Mouse (Mus musculus) hindbrain, postnatal 0 days (tissue): ENCODE data around the gene Sec23a. TPM values are rescaled to one million over a fixed set of nuclear protein-coding genes. Genes with fewer than 3 reads are reported as not detected.
"Not testable (repeated sequence)": the region's sequence is repeated elsewhere in the genome, so short reads cannot be mapped to it uniquely, and the experiment has no call there.

Experiments
- ATAC-seq: fragments of 200-750 bp; cut with Nextera tagmentation; 2 replicates; pipeline ENCODE4 v1.8.0; 2017; ENCODE audit warnings: mild to moderate bottlenecking, moderate TSS enrichment, moderate library complexity
- DNase-seq: peaks from one replicate; pipeline ENCODE4 v3.0.0-alpha.2; 2015; ENCODE audit warnings: low spot score
- H3K27ac ChIP-seq: fragments of 300-500 bp; sonication (generic); 2 replicates; pipeline ENCODE4 v1.5.1; 2014; ENCODE audit warnings: mild to moderate bottlenecking
- H3K27me3 ChIP-seq: fragments of 300-500 bp; sonication (generic); 2 replicates; pipeline ENCODE4 v1.6.1; 2014; ENCODE audit warnings: low read length, mixed read lengths; ENCODE audit not compliant: insufficient read depth
- H3K36me3 ChIP-seq: fragments of 300-500 bp; sonication (generic); 2 replicates; pipeline ENCODE4 v1.6.1; 2014; ENCODE audit warnings: low read length, mixed read lengths; ENCODE audit not compliant: insufficient read depth
- H3K4me1 ChIP-seq: fragments of 300-500 bp; sonication (generic); 2 replicates; pipeline ENCODE4 v1.6.1; 2014; ENCODE audit warnings: antibody characterized with exemption, low read length, mixed read lengths; ENCODE audit not compliant: insufficient read depth
- H3K4me2 ChIP-seq: fragments of 300-500 bp; sonication (generic); 2 replicates; pipeline ENCODE4 v1.6.1; 2014; ENCODE audit warnings: low read depth, mild to moderate bottlenecking, low read length, moderate library complexity, mixed read lengths
- H3K4me3 ChIP-seq: fragments of 300-500 bp; sonication (generic); 2 replicates; pipeline ENCODE4 v1.5.1; 2014; ENCODE audit warnings: low read length
- H3K9ac ChIP-seq: fragments of 300-500 bp; sonication (generic); replicated peaks from 2 replicates; pipeline ENCODE4 v1.6.1; 2014; ENCODE audit warnings: mild to moderate bottlenecking, low read length, moderate library complexity, mixed read lengths
- H3K9me3 ChIP-seq: fragments of 300-500 bp; sonication (generic); 2 replicates; pipeline ENCODE4 v1.6.1; 2016; ENCODE audit warnings: low read length, mixed read lengths
- CTCF ChIP-seq: IDR thresholded peaks from 2 replicates; pipeline ENCODE4 v1.5.1; 2016; ENCODE audit warnings: antibody characterized with exemption, control low read depth, low read depth
- WGBS: fragments of 180-500 bp; shearing (Covaris S2); extraction: QIAGEN DNeasy Blood & Tissue Kit; methylation state at CpG from one replicate; pipeline ENCODE4 v1.1.7; 2014; 5-methylcytosine and 5-hydroxymethylcytosine counted together
- polyA plus RNA-seq: library from polyadenylated mRNA; unstranded; fragments of >200 nt; fragmentation: Nextera tagmentation; extraction: Ambion mirVana; gene quantifications from 2 replicates; pipeline ENCODE4 v1.2.1, GENCODE M21; 2015
- total RNA-seq: library from RNA; depleted of rRNA; stranded (reverse); fragments of >200 nt; gene quantifications from 2 replicates; pipeline ENCODE4 v1.2.3, GENCODE M21; 2014

Sec23a gene
- total and polyA plus RNA-seq, 2 experiments from 2014 or later = 86.5 to 120 TPM

GRCm38 (mm10) chr12:59010482-59010881 is 1.3 kb downstream of the Sec23a start:
- ATAC-seq (no peak), DNase-seq (peak; percentile 17)
- Histone ChIP-seq H3K27me3 (no peaks in the 10 kb centered on the region), H3K4me1 (no peaks in the 10 kb centered on the region; the same call in 1 of the 2 replicates), H3K9me3 (no peaks in the 10 kb centered on the region), H3K27ac (no peak overlapping the region), H3K9ac (no peak overlapping the region), H3K4me2 (peak overlapping the region; percentile 87; the same call in 1 of the 2 replicates), H3K36me3 (peaks cover 13% of the 10 kb centered on the region), H3K4me3 (peak overlapping the region; percentile 85; the same call in 1 of the 2 replicates)
- peak; percentile 35 for TF ChIP-seq CTCF
- 73% methylated on average over 2 of the region's 2 CpGs for WGBS

- Histone ChIP-seq H3K4me2 (no peak overlapping the region), H3K36me3 (peaks cover 43% of the 10 kb centered on the region; the same call in 1 of the 2 replicates), H3K27me3 (no peaks in the 10 kb centered on the region), H3K4me3 (no peak overlapping the region), H3K4me1 (no peaks in the 10 kb centered on the region), H3K9ac (no peak overlapping the region), H3K9me3 (no peaks in the 10 kb centered on the region), H3K27ac (no peak overlapping the region)
- no peak for TF ChIP-seq CTCF
- DNase-seq (no peak), ATAC-seq (no peak)
- WGBS = 97% methylated on average over 3 of the region's 3 CpGs
Measured at GRCm38 (mm10) chr12:58985766-58986165, 26.1 kb downstream of the Sec23a start.

- not testable (repeated sequence) for H3K9ac ChIP-seq, H3K27ac ChIP-seq, ATAC-seq, H3K4me2 ChIP-seq, H3K9me3 ChIP-seq, H3K4me1 ChIP-seq, DNase-seq, H3K27me3 ChIP-seq, H3K4me3 ChIP-seq
- H3K36me3 ChIP-seq = peaks cover 44% of the 10 kb centered on the region; the same call in 1 of the 2 replicates
- 74% methylated on average over 6 of the region's 6 CpGs for WGBS
Measured at GRCm38 (mm10) chr12:58981178-58981661, 30.6 kb downstream of the Sec23a start.

GRCm38 (mm10) chr12:58976966-58977365 is 34.9 kb downstream of the Sec23a start:
- peak; percentile 45 for TF ChIP-seq CTCF
- Histone ChIP-seq H3K4me1 (no peaks in the 10 kb centered on the region), H3K36me3 (peaks cover 27% of the 10 kb centered on the region; the same call in 1 of the 2 replicates), H3K27ac (no peak overlapping the region), H3K9ac (no peak overlapping the region), H3K4me2 (no peak overlapping the region), H3K27me3 (no peaks in the 10 kb centered on the region), H3K4me3 (no peak overlapping the region), H3K9me3 (no peaks in the 10 kb centered on the region)
- no peak for ATAC-seq
- no peak for DNase-seq
- WGBS = 72% methylated on average over 2 of the region's 2 CpGs

- Histone ChIP-seq H3K27me3 (no peaks in the 10 kb centered on the region), H3K4me1 (no peaks in the 10 kb centered on the region), H3K9me3 (no peaks in the 10 kb centered on the region), H3K4me3 (no peak overlapping the region), H3K36me3 (peaks cover 30% of the 10 kb centered on the region), H3K27ac (no peak overlapping the region), H3K9ac (no peak overlapping the region), H3K4me2 (no peak overlapping the region)
- peak; percentile 69 for DNase-seq
- ATAC-seq = peak; percentile 75
- WGBS = 66% methylated on average over 4 of the region's 4 CpGs
- TF ChIP-seq CTCF = peak; percentile 87
Measured at GRCm38 (mm10) chr12:58964583-58964982, 47.2 kb downstream of the Sec23a start.

GRCm38 (mm10) chr12:58960844-58961243 is 51.0 kb downstream of the Sec23a start:
- Histone ChIP-seq H3K9me3 (no peaks in the 10 kb centered on the region), H3K27me3 (no peaks in the 10 kb centered on the region), H3K9ac (no peak overlapping the region), H3K27ac (no peak overlapping the region), H3K4me1 (no peaks in the 10 kb centered on the region), H3K4me3 (no peak overlapping the region), H3K4me2 (no peak overlapping the region), H3K36me3 (peaks cover 24% of the 10 kb centered on the region)
- ATAC-seq (no peak), DNase-seq (no peak)
- no peak for TF ChIP-seq CTCF
- WGBS = 100% methylated on average over 1 of the region's 1 CpGs

GRCm38 (mm10) chr12:58956624-58957023 is 55.2 kb downstream of the Sec23a start:
- H3K27me3 ChIP-seq = no peaks in the 10 kb centered on the region
- no peak overlapping the region for H3K4me3 ChIP-seq
- DNase-seq (no peak), ATAC-seq (no peak)
- H3K27ac ChIP-seq = no peak overlapping the region
- TF ChIP-seq CTCF = no peak
- no peak overlapping the region for H3K9ac ChIP-seq
- 71% methylated on average over 7 of the region's 7 CpGs for WGBS
- no peak overlapping the region for H3K4me2 ChIP-seq
- H3K4me1 ChIP-seq = no peaks in the 10 kb centered on the region
- no peaks in the 10 kb centered on the region for H3K9me3 ChIP-seq
- peaks cover 11% of the 10 kb centered on the region for H3K36me3 ChIP-seq
